Comparison of ENCODE assay signal across 14 mouse cellular contexts in genomic region chr4:154861967-154862366, GRCm38 (mm10). TPM values are rescaled to one million over a fixed set of nuclear protein-coding genes. Genes with fewer than 3 reads are reported as not detected.
DNase-seq lines count a peak whose midpoint lies in the region.
"Had no signal": no experiment of that assay in that cellular context is flagged by ENCODE, and none has a peak within 500 bp of the region (broad histone marks: within the 10 kb centered on the region; RNA-seq: fewer than 3 reads in every experiment).

No protein-coding gene starts in this region.

- DNase-seq in cerebellum, adult 11-12 months: peak; percentile 36
- no peak for DNase-seq in cerebellum, postnatal 10 days
- peak; percentile 25 for DNase-seq in cerebellum, adult 9-10 months
- no peak for DNase-seq in cerebellum, postnatal 25 days
- peak; percentile 68 for DNase-seq in heart, adult 11 months
- DNase-seq in heart, adult 18-20 months: no peak
- peak; percentile 41 for DNase-seq in testis, postnatal 10 days (ENCODE audit: low spot score)
- no peak for DNase-seq in testis, postnatal 14 days (ENCODE audit: low spot score)
- DNase-seq: adrenal gland, adult 2 months; adrenal gland, postnatal 10 days; adrenal gland, postnatal 25 days; embryo, embryonic 11 days had no signal

RNA-seq across cellular contexts. Expression of gene Mmel1, which starts 7.4 kb away (rescaled TPM):
- under 1 TPM; 0.10 to 0.13 TPM for total RNA-seq in heart, adult 18-20 months (2021)
- total RNA-seq: common myeloid progenitor, adult 5-6 weeks had no signal

RNA-seq across cellular contexts. Expression of gene Ttc34, which starts 24.7 kb away (rescaled TPM):
- under 1 TPM; 0.15 to 0.18 TPM for total RNA-seq in heart, adult 18-20 months (2021)
- total RNA-seq: common myeloid progenitor, adult 5-6 weeks; MEL had no signal

RNA-seq across cellular contexts. Expression of gene Fam213b, which starts 37.0 kb away (rescaled TPM):
- total RNA-seq in heart, adult 18-20 months (2021): 10 to 100 TPM; 82.5 to 98.2 TPM
- total RNA-seq: MEL had no signal

Comparison
In these comparisons a context has a peak if more than half of its experiments do, and no peak if none do; other contexts are left out.
1. DNase-seq: peak in cerebellum, adult 11-12 months (single experiment), cerebellum, adult 9-10 months (single experiment), heart, adult 11 months (single experiment) and testis, postnatal 10 days (single experiment); none in cerebellum, postnatal 10 days (0 of 2), cerebellum, postnatal 25 days (0 of 2), heart, adult 18-20 months (0 of 2) and testis, postnatal 14 days (single experiment).